Mouse (Mus musculus): ENCODE measurements around the gene Mmrn2.
"Not testable (repeated sequence)": the region's sequence is repeated elsewhere in the genome, so short reads cannot be mapped to it uniquely, and the experiment has no call there.

Gene Mmrn2

GRCm38 (mm10) chr14:34362135-34362534 lies 13.1 kb upstream of the Mmrn2 start:
- no peak for DNase-seq (ENCODE audit: low read depth, low spot score)

- peak; percentile 48 for DNase-seq (ENCODE audit: low read depth, low spot score)
Measured at GRCm38 (mm10) chr14:34362726-34363445, 12.4 kb upstream of the Mmrn2 start.

GRCm38 (mm10) chr14:34363490-34364253 lies 11.6 kb upstream of the Mmrn2 start:
- peak; percentile 24 for DNase-seq (ENCODE audit: low read depth, low spot score)

- not testable (repeated sequence) for DNase-seq (ENCODE audit: low read depth, low spot score)
Measured at GRCm38 (mm10) chr14:34364254-34365146, 10.8 kb upstream of the Mmrn2 start.

- no peak for DNase-seq (ENCODE audit: low read depth, low spot score)
Measured at GRCm38 (mm10) chr14:34365147-34365507, 10.1 kb upstream of the Mmrn2 start.

- no peak for DNase-seq (ENCODE audit: low read depth, low spot score)
Measured at GRCm38 (mm10) chr14:34370203-34370602, 5.1 kb upstream of the Mmrn2 start.

- DNase-seq (ENCODE audit: low read depth, low spot score) = no peak
Measured at GRCm38 (mm10) chr14:34370921-34371320, 4.3 kb upstream of the Mmrn2 start.

GRCm38 (mm10) chr14:34371763-34372162 lies 3.5 kb upstream of the Mmrn2 start:
- DNase-seq (ENCODE audit: low read depth, low spot score) = no peak

GRCm38 (mm10) chr14:34372646-34373045 lies 2.6 kb upstream of the Mmrn2 start:
- DNase-seq (ENCODE audit: low read depth, low spot score) = peak; percentile 52

- no peak for DNase-seq (ENCODE audit: low read depth, low spot score)
Measured at GRCm38 (mm10) chr14:34373581-34373980, 1.7 kb upstream of the Mmrn2 start.

GRCm38 (mm10) chr14:34374577-34374976 lies 688 bp upstream of the Mmrn2 start, which contains the start of gene Sncg:
Gene Sncg, minus strand, starts transcription at chr14:34374789.
- DNase-seq (ENCODE audit: low read depth, low spot score) = no peak

- no peak for DNase-seq (ENCODE audit: low read depth, low spot score)
Measured at GRCm38 (mm10) chr14:34375941-34376340, 676 bp downstream of the Mmrn2 start.

- no peak for DNase-seq (ENCODE audit: low read depth, low spot score)
Measured at GRCm38 (mm10) chr14:34377121-34377520, 1.9 kb downstream of the Mmrn2 start.

GRCm38 (mm10) chr14:34378560-34379331 lies 3.5 kb downstream of the Mmrn2 start:
- DNase-seq (ENCODE audit: low read depth, low spot score) = peak; percentile 62

- no peak for DNase-seq (ENCODE audit: low read depth, low spot score)
Measured at GRCm38 (mm10) chr14:34382921-34383704, 7.8 kb downstream of the Mmrn2 start.

GRCm38 (mm10) chr14:34393295-34393694 lies 18.0 kb downstream of the Mmrn2 start:
- no peak for DNase-seq (ENCODE audit: low read depth, low spot score)

GRCm38 (mm10) chr14:34397871-34398270 lies 22.6 kb downstream of the Mmrn2 start:
- DNase-seq (ENCODE audit: low read depth, low spot score) = no peak

- no peak for DNase-seq (ENCODE audit: low read depth, low spot score)
Measured at GRCm38 (mm10) chr14:34398901-34399300, 23.6 kb downstream of the Mmrn2 start.

- DNase-seq (ENCODE audit: low read depth, low spot score) = no peak
Measured at GRCm38 (mm10) chr14:34399301-34399700, 24.0 kb downstream of the Mmrn2 start.

- no peak for DNase-seq (ENCODE audit: low read depth, low spot score)
Measured at GRCm38 (mm10) chr14:34400021-34400420, 24.8 kb downstream of the Mmrn2 start.
